Mouse (Mus musculus) C2C12 (cell line): ENCODE measurements around the gene Nid2. TPM values are rescaled to one million over a fixed set of nuclear protein-coding genes. Genes with fewer than 3 reads are reported as not detected.

Source experiments
- H3K27me3 ChIP-seq: one replicate; pipeline ENCODE4 v1.6.1; 2011; ENCODE audit not compliant: control insufficient read depth, insufficient read depth, insufficient read length
- H3K36me3 ChIP-seq: one replicate; pipeline ENCODE4 v1.6.1; 2011; ENCODE audit not compliant: control insufficient read depth, insufficient read depth
- H3K4me3 ChIP-seq: one replicate; pipeline ENCODE4 v1.5.1; 2011; ENCODE audit warnings: mild to moderate bottlenecking, control low read depth; ENCODE audit not compliant: poor library complexity, insufficient read depth, severe bottlenecking
- H3K79me2 ChIP-seq: one replicate; pipeline ENCODE4 v1.6.1; 2011; ENCODE audit not compliant: control insufficient read depth, insufficient read depth
- H3K79me3 ChIP-seq: one replicate; pipeline ENCODE4 v1.6.1; 2011; ENCODE audit warnings: low read depth, control low read depth
- H3ac ChIP-seq: one replicate; pipeline ENCODE3; 2011; ENCODE audit warnings: low read depth; ENCODE audit not compliant: control insufficient read depth, insufficient read length
- CEBPB ChIP-seq: IDR thresholded peaks from one replicate; pipeline ENCODE4 v1.6.1; 2011; ENCODE audit warnings: low read depth, mild to moderate bottlenecking, control low read depth, moderate library complexity
- CTCF ChIP-seq: IDR thresholded peaks from one replicate; pipeline ENCODE4 v1.5.1; 2011; ENCODE audit not compliant: control insufficient read depth, insufficient read depth, insufficient read length
- FOSL1 ChIP-seq: IDR thresholded peaks from one replicate; pipeline ENCODE4 v1.8.0; 2011; ENCODE audit warnings: mild to moderate bottlenecking, low read length; ENCODE audit not compliant: poor library complexity, insufficient read depth, severe bottlenecking
- MAX ChIP-seq: IDR thresholded peaks from one replicate; pipeline ENCODE4 v1.6.1; 2011; ENCODE audit warnings: mild to moderate bottlenecking, control low read depth
- MYOD1 ChIP-seq: IDR thresholded peaks from one replicate; pipeline ENCODE4 v1.6.1; 2011; ENCODE audit warnings: low read depth; ENCODE audit not compliant: control insufficient read depth, insufficient read length
- MYOG ChIP-seq: IDR thresholded peaks from one replicate; pipeline ENCODE4 v1.6.1; 2011; ENCODE audit not compliant: control insufficient read depth, insufficient read length; ENCODE audit errors: extremely low read depth
- USF1 ChIP-seq: IDR thresholded peaks from one replicate; pipeline ENCODE4 v1.6.1; 2011; ENCODE audit warnings: low read depth, mild to moderate bottlenecking, control low read depth, moderate library complexity
- long read RNA-seq, 2 experiments: library from polyadenylated mRNA; unstranded; transcript quantifications; one replicate each; pipeline ENCODE4 v2.0.0; 2019 to 2020
- polyA plus RNA-seq: library from polyadenylated mRNA; unstranded; fragments of >200 nt; fragmentation: generic; extraction: Trizol; gene quantifications from one replicate; pipeline ENCODE4 v1.2.1, GENCODE M21; 2012; ENCODE audit warnings: missing spikeins

The Nid2 gene
- 25.6 TPM for polyA plus RNA-seq
- long read RNA-seq, experiment 1, full-length matches to known transcripts, result 12 of 31 reads
- long read RNA-seq, experiment 1, partial matches to known transcripts, result 16 of 31 reads
- long read RNA-seq, experiment 1, other reads (novel, unspliced or antisense), result 3 of 31 reads
- long read RNA-seq, experiment 2, full-length matches to known transcripts, result 154 of 184 reads
- long read RNA-seq, experiment 2, partial matches to known transcripts, result 20 of 184 reads
- long read RNA-seq, experiment 2, other reads (novel, unspliced or antisense), result 10 of 184 reads

- H3K79me2 ChIP-seq, result no peaks in the 10 kb centered on the region
- H3K4me3 ChIP-seq, result no peak within 1 kb of the TSS
- no peaks in the 10 kb centered on the region for H3K79me3 ChIP-seq
- no peaks in the 10 kb centered on the region for H3K36me3 ChIP-seq
- TF ChIP-seq CEBPB (no peak), FOSL1 (no peak), CTCF (no peak), MYOG (no peak), MYOD1 (no peak)
- peak within 1 kb of the TSS; percentile 68 for H3ac ChIP-seq
- H3K27me3 ChIP-seq, result no peaks in the 10 kb centered on the region
Observed at GRCm38 (mm10) chr14:19751025-19751771, at the start of gene Nid2. TSS of gene Nid2 (plus strand) at chr14:19751265.

DNA sequence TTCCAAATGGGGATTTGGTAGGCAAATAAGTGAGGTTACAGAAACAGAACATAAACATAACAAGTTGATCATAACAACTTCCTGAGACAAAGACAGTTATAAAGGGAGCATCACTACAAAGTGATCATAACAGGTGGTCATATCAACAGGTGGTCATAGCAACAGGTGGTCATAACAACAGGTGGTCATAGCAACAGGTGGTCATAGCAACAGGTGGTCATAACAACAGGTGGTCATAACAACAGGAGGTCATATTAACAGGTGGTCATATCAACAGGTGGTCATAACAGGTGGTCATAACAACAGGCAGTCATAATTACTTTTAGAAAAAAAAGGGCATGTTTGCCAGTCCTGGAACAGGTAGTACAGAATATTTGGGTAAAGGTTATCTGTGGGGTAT is 49.5 kb upstream of the Nid2 start:
- H3K36me3 ChIP-seq, result no peaks in the 10 kb centered on the region
- H3ac ChIP-seq, result no peak overlapping the region
- H3K27me3 ChIP-seq, result peaks cover 5% of the 10 kb centered on the region
- no peak for TF ChIP-seq MAX
- no peak for TF ChIP-seq CEBPB
- peak; percentile 36 for TF ChIP-seq MYOD1
- TF ChIP-seq FOSL1, result no peak
- TF ChIP-seq MYOG, result no peak
- no peak for TF ChIP-seq USF1
- no peak for TF ChIP-seq CTCF
- H3K79me2 ChIP-seq, result no peaks in the 10 kb centered on the region
- no peaks in the 10 kb centered on the region for H3K79me3 ChIP-seq
- H3K4me3 ChIP-seq, result no peak overlapping the region

- H3K27me3 ChIP-seq, result peaks cover 5% of the 10 kb centered on the region
- H3K36me3 ChIP-seq, result no peaks in the 10 kb centered on the region
- no peaks in the 10 kb centered on the region for H3K79me2 ChIP-seq
- H3K79me3 ChIP-seq, result no peaks in the 10 kb centered on the region
- no peak overlapping the region for H3K4me3 ChIP-seq
- TF ChIP-seq MAX, result no peak
- no peak for TF ChIP-seq MYOD1
- no peak for TF ChIP-seq CEBPB
- peak; percentile 88 for TF ChIP-seq CTCF
- no peak for TF ChIP-seq USF1
- no peak overlapping the region for H3ac ChIP-seq
Observed at GRCm38 (mm10) chr14:19705649-19706048, 45.4 kb upstream of the Nid2 start.

DNA sequence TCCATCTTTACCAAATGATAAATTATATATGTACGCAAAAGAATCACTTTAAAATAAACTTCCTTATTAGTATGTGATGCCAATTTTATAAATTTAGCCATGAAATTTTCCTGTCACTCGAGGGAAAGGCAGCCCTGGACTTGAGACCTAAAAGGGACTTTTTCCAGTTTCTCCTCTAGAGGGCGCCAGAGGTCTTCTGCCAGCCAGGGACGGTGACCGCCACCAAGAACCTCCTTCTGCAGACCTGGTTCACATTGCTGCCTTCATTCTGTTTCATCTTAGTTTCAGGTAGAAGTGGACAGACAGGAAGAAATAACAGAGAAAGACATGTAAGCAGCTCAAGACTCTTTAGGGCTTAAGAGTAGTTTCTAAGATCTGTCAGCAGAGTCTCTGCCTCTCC is 44.6 kb upstream of the Nid2 start:
- Histone ChIP-seq H3K4me3 (no peak overlapping the region), H3K27me3 (peaks cover 5% of the 10 kb centered on the region), H3K79me3 (no peaks in the 10 kb centered on the region)

GRCm38 (mm10) chr14:19706997-19707396 is 44.1 kb upstream of the Nid2 start:
- Histone ChIP-seq H3K27me3 (peaks cover 5% of the 10 kb centered on the region), H3K79me2 (no peaks in the 10 kb centered on the region), H3K79me3 (no peaks in the 10 kb centered on the region), H3K36me3 (no peaks in the 10 kb centered on the region), H3K4me3 (no peak overlapping the region), H3ac (no peak overlapping the region)
- TF ChIP-seq USF1 (no peak), MAX (no peak), CEBPB (no peak), MYOD1 (no peak), FOSL1 (no peak), MYOG (no peak), CTCF (no peak)

More for the DNA sequence above, 44.6 kb upstream of the Nid2 start:
- H3K79me2 ChIP-seq, result no peaks in the 10 kb centered on the region
- TF ChIP-seq MAX (no peak), CEBPB (no peak), MYOD1 (no peak), USF1 (no peak), FOSL1 (no peak), CTCF (peak; percentile 50), MYOG (no peak)
- no peak overlapping the region for H3ac ChIP-seq
- no peaks in the 10 kb centered on the region for H3K36me3 ChIP-seq

GRCm38 (mm10) chr14:19707721-19708507 is 43.2 kb upstream of the Nid2 start:
- H3ac ChIP-seq, result no peak overlapping the region
- H3K4me3 ChIP-seq, result no peak overlapping the region
- H3K79me2 ChIP-seq, result no peaks in the 10 kb centered on the region
- no peaks in the 10 kb centered on the region for H3K79me3 ChIP-seq
- TF ChIP-seq CTCF (no peak), CEBPB (no peak), FOSL1 (no peak), MYOD1 (no peak), USF1 (no peak), MAX (no peak), MYOG (no peak)
- H3K27me3 ChIP-seq, result peaks cover 5% of the 10 kb centered on the region
- H3K36me3 ChIP-seq, result no peaks in the 10 kb centered on the region
